Mouse (Mus musculus) urinary bladder, postnatal 25 days (tissue): Measurements from ENCODE around the gene Kansl2.

Source experiments
- DNase-seq: peaks from one replicate; pipeline ENCODE4 v3.0.0; 2022; ENCODE audit warnings: low spot score

Kansl2 gene

DNA sequence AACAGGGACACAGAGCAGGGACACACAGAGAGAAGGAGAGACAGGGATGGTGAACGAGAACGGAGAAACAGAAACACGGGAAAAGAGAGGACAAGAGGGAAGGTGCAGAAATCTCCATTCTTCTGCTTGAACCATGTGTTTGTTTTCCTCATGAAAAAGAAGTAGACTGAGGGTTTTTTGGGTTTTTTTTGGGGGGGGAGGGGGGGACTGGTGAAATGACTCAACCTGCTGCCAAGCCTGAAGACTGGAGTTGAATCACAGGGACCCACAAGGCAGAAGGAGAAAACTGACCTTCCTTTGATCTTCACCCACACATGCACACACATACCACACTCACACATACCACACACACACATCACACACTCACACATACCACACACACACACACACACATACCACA, 30.7 kb downstream of the Kansl2 start:
- DNase-seq = no peak

- no peak for DNase-seq
These were observed 36.4 kb downstream of the Kansl2 start for GRCm38 (mm10) chr15:98497631-98498030.

- DNase-seq = no peak
These were observed 42.0 kb downstream of the Kansl2 start, which contains the start of gene Olfr279 for GRCm38 (mm10) chr15:98492102-98492501. Olfr279 (plus strand) TSS chr15:98492402.

- DNase-seq = no peak
These were observed 42.7 kb downstream of the Kansl2 start for GRCm38 (mm10) chr15:98491332-98491731.

DNA sequence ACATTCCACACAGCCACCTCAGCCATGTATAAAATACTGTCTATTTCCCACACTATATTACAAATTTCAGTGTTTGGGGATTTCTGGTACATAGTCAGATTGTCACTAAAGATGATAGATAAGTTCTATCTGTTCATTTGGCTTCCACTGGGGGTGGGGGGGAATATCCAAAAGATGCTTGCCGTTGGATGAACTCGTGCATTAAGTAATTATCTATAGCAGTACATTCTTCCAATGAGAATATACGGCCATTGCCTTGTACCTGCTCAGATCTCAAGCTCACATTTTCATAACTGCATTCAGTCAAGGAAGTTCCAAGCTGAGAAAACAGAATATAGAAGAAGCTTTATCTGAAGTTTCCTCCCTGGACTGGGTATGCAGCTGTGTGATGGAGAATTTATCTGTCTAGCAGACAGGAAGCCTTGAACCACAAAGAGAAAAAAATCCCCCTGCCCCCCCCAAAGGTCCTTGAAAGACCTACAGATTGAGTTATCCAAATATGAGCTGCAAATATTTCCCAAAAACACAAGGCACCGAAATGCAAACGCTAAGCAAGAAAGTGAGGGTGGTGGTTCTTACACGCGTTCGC, 47.5 kb downstream of the Kansl2 start:
- no peak for DNase-seq

DNA sequence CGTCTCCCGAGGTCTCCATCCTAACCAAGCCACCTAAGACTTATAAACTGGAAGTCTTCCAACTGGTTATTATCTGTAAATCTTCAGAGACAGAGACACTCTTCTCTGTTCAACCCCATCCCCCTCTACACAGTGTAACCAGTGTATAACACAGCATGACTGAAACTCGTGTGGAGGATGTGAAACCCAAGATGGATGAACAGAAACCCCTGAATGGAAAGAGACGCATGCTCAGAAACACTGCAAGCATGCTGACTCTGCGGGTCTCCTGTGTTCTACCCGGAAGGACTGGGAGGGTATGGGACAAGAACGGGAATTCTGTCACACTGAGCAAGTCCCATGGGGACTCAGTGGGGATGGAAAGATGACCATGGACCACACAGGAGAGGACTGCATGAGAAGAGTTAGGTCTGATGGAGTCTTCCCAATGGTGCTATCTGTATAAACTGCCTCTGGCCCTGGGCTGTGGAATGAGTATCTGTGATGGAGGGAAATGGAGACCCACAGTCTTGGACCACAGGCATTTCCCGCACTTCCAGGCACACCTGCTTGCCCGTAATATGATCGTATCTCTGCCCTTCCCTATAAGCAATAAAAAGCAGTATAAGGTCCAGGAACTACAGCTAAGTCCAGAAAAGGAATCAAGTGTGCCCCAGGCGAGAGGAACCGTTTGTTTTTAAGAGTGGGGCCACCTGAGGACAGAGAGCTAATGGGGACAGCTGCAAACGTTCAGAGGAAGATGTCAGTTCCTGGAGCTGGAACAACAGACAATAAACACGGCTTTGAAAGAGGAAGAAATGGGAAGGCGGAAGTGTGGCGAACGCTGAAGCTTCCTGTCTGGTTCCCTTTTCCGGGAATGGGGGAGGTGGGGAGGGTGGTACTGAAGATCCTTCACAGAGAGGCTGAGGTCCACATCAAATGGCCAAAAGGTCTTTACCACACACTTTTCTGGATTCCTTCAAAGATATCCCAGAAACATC, 49.9 kb downstream of the Kansl2 start:
- DNase-seq = no peak

DNA sequence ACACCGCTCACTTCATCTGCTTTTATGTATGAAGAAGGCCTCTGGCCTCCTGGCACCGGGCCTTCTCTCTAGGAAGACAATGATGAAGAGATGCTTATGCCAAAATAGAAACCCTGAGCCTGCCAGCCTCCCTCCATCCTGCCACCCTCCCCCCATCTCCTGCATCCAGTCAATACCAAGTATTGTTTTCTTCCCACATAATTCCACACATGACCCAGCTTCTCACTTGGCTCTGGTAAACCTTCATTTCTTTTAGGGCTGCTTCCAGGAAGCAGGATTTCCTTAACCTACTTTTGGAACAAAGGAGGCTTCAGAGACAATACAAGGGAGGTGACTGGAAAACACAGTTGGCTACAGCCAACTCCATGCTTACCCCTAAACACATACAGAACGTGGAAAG, 51.4 kb downstream of the Kansl2 start, which contains the start of gene Lalba:
Lalba (minus strand) TSS at position 21 of the 400 bp plus-strand sequence.
- DNase-seq = no peak

GRCm38 (mm10) chr15:98479568-98480102, 54.4 kb downstream of the Kansl2 start:
- DNase-seq = no peak

- DNase-seq = no peak
These were observed 57.8 kb downstream of the Kansl2 start for GRCm38 (mm10) chr15:98476281-98476680.

DNA sequence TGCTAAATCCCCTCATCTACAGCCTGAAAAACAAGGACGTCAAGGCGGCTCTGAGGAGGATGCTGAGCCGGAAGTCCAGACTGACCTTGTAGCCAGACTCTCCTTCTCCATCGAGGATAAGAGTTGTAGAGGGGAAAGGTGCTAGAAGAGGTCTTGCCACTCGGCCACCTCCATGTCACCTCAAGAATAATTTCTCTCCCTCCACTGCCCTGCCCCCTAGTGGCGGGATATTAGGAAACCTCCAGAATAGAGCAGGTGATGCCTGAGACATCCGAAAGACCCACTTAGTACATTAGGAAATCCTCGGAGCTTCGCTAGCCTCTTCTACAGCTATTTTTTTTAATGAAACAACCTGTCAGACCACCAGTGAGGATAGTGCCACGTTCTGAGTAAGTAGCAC, 58.7 kb downstream of the Kansl2 start:
- DNase-seq = peak; percentile 40

DNA sequence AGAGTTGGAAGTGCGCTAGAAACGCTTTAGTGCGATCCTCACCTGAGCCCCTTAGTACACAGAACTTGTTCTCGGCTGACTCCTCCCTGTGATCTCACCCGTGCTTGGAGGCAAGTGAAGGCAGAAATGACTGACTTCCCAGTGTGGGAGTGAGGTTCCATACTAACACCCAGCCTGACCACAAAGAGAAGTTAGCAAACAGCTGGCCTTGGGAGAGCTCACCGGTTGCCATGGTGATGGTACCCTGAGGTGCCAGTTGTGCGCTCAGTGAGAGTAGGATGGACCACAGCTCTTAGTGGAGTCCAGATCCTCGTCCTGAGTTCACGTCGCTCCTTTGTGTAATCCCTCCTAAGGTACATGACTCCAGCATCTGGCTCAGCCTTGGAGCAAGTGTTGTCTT, 59.1 kb downstream of the Kansl2 start:
- no peak for DNase-seq

DNA sequence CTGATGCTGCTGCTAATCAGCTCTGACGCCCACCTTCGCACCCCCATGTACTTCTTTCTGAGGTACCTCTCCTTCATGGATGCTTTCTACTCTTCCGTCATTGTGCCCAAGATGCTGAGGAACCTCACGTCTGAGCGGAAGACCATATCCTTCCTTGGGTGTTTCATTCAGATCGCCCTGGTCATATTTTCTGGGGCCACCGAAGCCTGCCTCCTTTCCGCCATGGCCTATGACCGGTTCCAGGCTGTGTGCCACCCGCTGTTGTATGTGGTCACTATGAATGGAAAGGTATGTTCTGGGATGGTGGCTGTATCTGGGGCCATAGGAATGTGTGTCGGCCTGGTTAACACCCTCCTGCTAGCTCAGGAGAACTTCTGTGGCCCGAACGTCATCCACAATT, 62.5 kb downstream of the Kansl2 start:
- no peak for DNase-seq

DNA sequence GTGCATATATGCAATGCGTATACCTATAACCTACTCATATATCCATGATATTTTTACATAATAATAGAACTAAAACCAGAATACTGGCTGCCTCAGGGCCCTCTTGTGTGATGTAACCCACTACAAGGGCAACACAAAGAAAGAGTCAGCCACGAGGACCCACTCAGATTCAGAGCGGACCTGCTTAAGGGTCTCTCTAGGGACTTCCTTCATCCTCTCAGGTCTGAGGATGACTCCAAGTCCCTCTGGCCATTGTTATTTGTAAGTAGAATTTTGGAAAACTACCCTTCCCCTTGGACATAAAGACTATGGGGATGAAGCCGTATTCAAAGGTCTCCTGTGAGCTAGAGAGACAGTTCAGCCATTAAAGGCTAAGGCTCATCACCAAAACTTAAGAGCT, 64.5 kb downstream of the Kansl2 start, which contains the start of gene OR5BS1P:
OR5BS1P (plus strand) TSS at position 301 of the 400 bp plus-strand sequence.
- DNase-seq = no peak
